Mouse (Mus musculus) left cerebral cortex, postnatal 25 days (tissue): ENCODE measurements around the gene Nr2e3. TPM values are rescaled to one million over a fixed set of nuclear protein-coding genes. Genes with fewer than 3 reads are reported as not detected.

Source experiments
- total RNA-seq, 2 experiments: library from RNA; stranded (reverse); gene quantifications; 2 replicates each; pipeline ENCODE4 v1.2.3; 2021

Nr2e3 gene
- total RNA-seq, 2 experiments from 2014 or later = not detected

Other genes starting within 250 kb of the Nr2e3 start
- 1 to 10 TPM; 8.8 to 8.9 TPM for gene Senp8, start 209.9 kb downstream of the Nr2e3 start, total RNA-seq
- 10 to 100 TPM; 71.6 to 73.8 TPM for gene Myo9a, start 209.8 kb downstream of the Nr2e3 start, total RNA-seq